Mouse (Mus musculus) heart, postnatal 0 days (tissue): ENCODE measurements at regions not wholly inside any gene's neighbourhood (a gene's known extent, or its start where the extent isn't known, plus 50 kb on each side); places are given as distances from the start of the nearest gene placed in this dataset.
A peak's percentile ranks its signal among the peaks of the same experiment; 100 is the strongest.

Experiments used
- ATAC-seq: fragments of 200-750 bp; cut with Nextera tagmentation; 2 replicates; pipeline ENCODE4 v1.8.0; 2017; ENCODE audit warnings: low read depth, moderate number of reproducible peaks, moderate library complexity; ENCODE audit not compliant: insufficient read depth
- DNase-seq: peaks from one replicate; pipeline ENCODE4 v3.0.0-alpha.2; 2016; ENCODE audit warnings: low spot score
- H3K27ac ChIP-seq: fragments of 300-500 bp; sonication (generic); 2 replicates; pipeline ENCODE4 v1.5.1; 2014; ENCODE audit warnings: low read depth, mild to moderate bottlenecking
- H3K27me3 ChIP-seq: fragments of 300-500 bp; sonication (generic); 2 replicates; pipeline ENCODE4 v1.6.1; 2014; ENCODE audit warnings: low read length, mixed read lengths; ENCODE audit not compliant: control insufficient read depth, insufficient read depth
- H3K36me3 ChIP-seq: fragments of 300-500 bp; sonication (generic); replicated peaks from 2 replicates; pipeline ENCODE4 v1.6.1; 2014; ENCODE audit warnings: low read length, mixed read lengths; ENCODE audit not compliant: control insufficient read depth, insufficient read depth
- H3K4me1 ChIP-seq: fragments of 300-500 bp; sonication (generic); 2 replicates; pipeline ENCODE4 v1.6.1; 2014; ENCODE audit warnings: antibody characterized with exemption; ENCODE audit not compliant: control insufficient read depth, insufficient read depth
- H3K4me2 ChIP-seq: fragments of 300-500 bp; sonication (generic); 2 replicates; pipeline ENCODE4 v1.6.1; 2014; ENCODE audit warnings: low read depth, mild to moderate bottlenecking, low read length, moderate library complexity
- H3K4me3 ChIP-seq: fragments of 300-500 bp; sonication (generic); 2 replicates; pipeline ENCODE4 v1.5.1; 2014; ENCODE audit warnings: low read depth, low read length
- H3K9ac ChIP-seq: fragments of 300-500 bp; sonication (generic); replicated peaks from 2 replicates; pipeline ENCODE4 v1.6.1; 2014; ENCODE audit warnings: low read depth, low read length, mixed read lengths
- H3K9me3 ChIP-seq: fragments of 300-500 bp; sonication (generic); replicated peaks from 2 replicates; pipeline ENCODE4 v1.6.1; 2016; ENCODE audit warnings: low read length; ENCODE audit not compliant: control insufficient read depth
- CTCF ChIP-seq: IDR thresholded peaks from 2 replicates; pipeline ENCODE4 v1.5.1; 2016; ENCODE audit warnings: antibody characterized with exemption, control low read depth, low read depth
- EP300 ChIP-seq: IDR thresholded peaks from 2 replicates; pipeline ENCODE4 v1.6.1; 2016; ENCODE audit warnings: antibody characterized with exemption, low read depth
- WGBS: fragments of 180-500 bp; shearing (Covaris S2); extraction: QIAGEN DNeasy Blood & Tissue Kit; methylation state at CpG from one replicate; pipeline ENCODE4 v1.1.7; 2014; 5-methylcytosine and 5-hydroxymethylcytosine counted together

- TF ChIP-seq EP300 (no peak), CTCF (no peak)
- Histone ChIP-seq H3K36me3 (no peaks in the 10 kb centered on the region), H3K9ac (no peak overlapping the region), H3K9me3 (no peaks in the 10 kb centered on the region), H3K27ac (no peak overlapping the region), H3K4me3 (no peak overlapping the region), H3K4me1 (no peaks in the 10 kb centered on the region), H3K4me2 (no peak overlapping the region), H3K27me3 (no peaks in the 10 kb centered on the region)
- WGBS = 79% methylated on average over 3 of the region's 3 CpGs
- ATAC-seq (no peak), DNase-seq (no peak)
Measured at GRCm38 (mm10) chr9:41490112-41490511, 328.6 kb upstream of the Ubash3b start.

GRCm38 (mm10) chr9:41488046-41488445 is 326.5 kb upstream of the Ubash3b start:
- H3K4me3 ChIP-seq = no peak overlapping the region
- no peaks in the 10 kb centered on the region for H3K9me3 ChIP-seq
- H3K4me2 ChIP-seq = no peak overlapping the region
- ATAC-seq = no peak
- H3K4me1 ChIP-seq = no peaks in the 10 kb centered on the region
- H3K36me3 ChIP-seq = no peaks in the 10 kb centered on the region
- H3K27me3 ChIP-seq = no peaks in the 10 kb centered on the region
- H3K27ac ChIP-seq = no peak overlapping the region
- DNase-seq = no peak
- no peak for TF ChIP-seq EP300
- TF ChIP-seq CTCF = no peak
- 38% methylated on average over 2 of the region's 2 CpGs for WGBS
- no peak overlapping the region for H3K9ac ChIP-seq

DNA sequence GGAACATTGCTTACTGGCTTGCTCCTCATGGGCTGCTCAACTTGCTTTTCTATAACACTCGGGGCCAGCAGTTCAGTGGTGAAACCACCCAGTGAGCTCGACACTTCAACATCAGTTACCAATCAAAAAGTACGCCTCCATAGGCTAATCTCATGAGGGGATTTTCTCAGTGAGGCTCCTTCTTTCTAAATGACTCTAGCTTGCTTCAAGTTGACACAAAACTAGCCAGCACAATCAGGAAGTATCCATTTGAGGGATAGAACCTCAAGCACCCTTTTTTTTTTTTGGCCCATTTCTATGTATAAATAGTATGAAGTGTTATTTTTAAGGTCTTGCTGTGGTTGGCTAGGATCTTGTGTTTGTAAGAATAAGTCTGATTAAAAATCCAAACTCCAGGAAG is 321.7 kb upstream of the Ubash3b start:
- H3K9me3 ChIP-seq = no peaks in the 10 kb centered on the region
- no peak overlapping the region for H3K9ac ChIP-seq
- no peaks in the 10 kb centered on the region for H3K4me1 ChIP-seq
- H3K27ac ChIP-seq = no peak overlapping the region
- H3K4me3 ChIP-seq = no peak overlapping the region
- no peak for ATAC-seq
- no peaks in the 10 kb centered on the region for H3K36me3 ChIP-seq
- H3K4me2 ChIP-seq = no peak overlapping the region
- TF ChIP-seq CTCF (no peak), EP300 (no peak)
- H3K27me3 ChIP-seq = no peaks in the 10 kb centered on the region
- DNase-seq = no peak
- 85% methylated on average over 3 of the region's 3 CpGs for WGBS

GRCm38 (mm10) chr9:41481611-41482266 is 320.2 kb upstream of the Ubash3b start:
- DNase-seq (no peak), ATAC-seq (no peak)
- Histone ChIP-seq H3K4me1 (no peaks in the 10 kb centered on the region), H3K27ac (no peak overlapping the region), H3K9me3 (no peaks in the 10 kb centered on the region), H3K4me2 (no peak overlapping the region), H3K9ac (no peak overlapping the region), H3K27me3 (no peaks in the 10 kb centered on the region), H3K36me3 (no peaks in the 10 kb centered on the region), H3K4me3 (no peak overlapping the region)
- WGBS = 79% methylated on average over 6 of the region's 6 CpGs
- TF ChIP-seq EP300 (no peak), CTCF (no peak)

DNA sequence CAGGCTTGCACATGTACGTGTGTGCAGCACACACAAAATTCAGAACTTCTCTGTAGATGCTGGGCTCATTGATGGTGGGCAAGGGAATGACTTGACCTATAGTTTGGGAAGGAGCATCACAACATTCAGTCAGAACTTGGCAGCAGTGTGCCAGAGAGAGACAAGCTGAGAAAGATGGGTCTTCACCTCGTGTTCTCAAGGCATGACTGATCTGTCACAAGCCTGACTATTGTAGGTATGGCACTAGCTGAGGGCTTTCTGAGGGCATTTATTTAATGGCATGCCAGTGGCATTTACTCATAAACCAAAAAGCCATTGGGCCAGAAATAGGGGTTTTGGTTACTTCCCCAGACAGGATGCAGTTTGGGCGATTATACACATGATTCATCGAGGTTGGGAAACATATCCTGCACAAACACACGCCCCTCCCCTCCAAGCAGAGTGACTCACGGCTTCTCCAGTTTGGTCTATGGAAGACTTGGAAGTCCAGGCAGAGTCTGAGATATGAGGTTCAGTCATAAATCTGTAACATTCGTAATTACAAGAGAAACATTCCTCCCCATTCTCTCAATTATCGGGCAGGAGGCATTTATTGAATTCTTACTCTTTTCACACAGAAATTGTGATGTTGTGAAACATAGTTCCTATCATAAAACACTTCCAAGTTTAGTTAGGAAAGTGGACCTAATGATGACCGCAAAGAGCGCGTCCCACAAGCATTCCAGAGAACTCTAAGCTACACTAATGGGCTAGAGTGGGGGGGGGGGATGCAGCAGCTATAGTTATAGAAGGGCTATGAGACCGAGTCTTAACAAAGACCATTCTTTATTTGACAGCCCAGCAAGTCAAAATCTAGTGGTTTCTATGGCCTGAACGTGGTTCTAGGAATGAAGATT is 318.6 kb upstream of the Ubash3b start:
- Histone ChIP-seq H3K27ac (no peak overlapping the region), H3K36me3 (no peaks in the 10 kb centered on the region), H3K4me3 (no peak overlapping the region), H3K27me3 (no peaks in the 10 kb centered on the region), H3K9ac (no peak overlapping the region), H3K9me3 (no peaks in the 10 kb centered on the region), H3K4me2 (no peak overlapping the region), H3K4me1 (no peaks in the 10 kb centered on the region)
- TF ChIP-seq EP300 (no peak), CTCF (no peak)
- WGBS = 68% methylated on average over 13 of the region's 13 CpGs
- peak; percentile 20 for DNase-seq
- ATAC-seq = peak; percentile 41; the same call in 1 of the 2 replicates

DNA sequence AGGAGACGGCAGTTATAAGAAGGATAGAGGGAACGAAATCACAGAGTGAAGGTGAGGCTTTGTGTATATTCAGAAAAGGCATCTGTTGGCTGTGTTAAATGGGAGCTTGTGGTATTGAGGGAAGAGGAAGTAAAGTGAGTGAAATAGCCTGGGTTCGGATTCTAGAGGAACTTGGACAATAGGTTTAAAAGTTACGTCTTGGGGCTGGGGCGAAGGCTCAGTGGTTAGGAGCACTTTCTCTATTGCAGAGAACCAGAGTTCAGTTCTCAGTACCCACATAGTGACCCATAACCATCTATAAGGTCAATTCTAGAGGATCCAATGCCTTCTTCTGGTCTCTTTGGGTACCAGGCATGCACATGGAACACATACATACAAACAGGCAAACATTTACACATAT is 317.6 kb upstream of the Ubash3b start:
- 95% methylated on average over 5 of the region's 5 CpGs for WGBS
- Histone ChIP-seq H3K4me2 (no peak overlapping the region), H3K9me3 (no peaks in the 10 kb centered on the region), H3K9ac (no peak overlapping the region), H3K27ac (no peak overlapping the region), H3K36me3 (no peaks in the 10 kb centered on the region), H3K27me3 (no peaks in the 10 kb centered on the region), H3K4me3 (no peak overlapping the region), H3K4me1 (peaks cover 4% of the 10 kb centered on the region; the same call in 1 of the 2 replicates)
- TF ChIP-seq EP300 (no peak), CTCF (no peak)
- DNase-seq (no peak), ATAC-seq (no peak)
